Mouse (Mus musculus) bone marrow macrophage, adult 2 months (primary cell): ENCODE data around the gene Fcgr2b. TPM values are rescaled to one million over a fixed set of nuclear protein-coding genes. Genes with fewer than 3 reads are reported as not detected.

ENCODE experiments used
- H3K27ac ChIP-seq: 2 replicates; pipeline ENCODE4 v1.5.1; 2012; ENCODE audit warnings: low read depth, low read length; ENCODE audit not compliant: insufficient read depth
- H3K4me1 ChIP-seq: 2 replicates; pipeline ENCODE4 v1.6.1; 2012; ENCODE audit warnings: low read length; ENCODE audit not compliant: control insufficient read depth, insufficient read depth
- H3K4me3 ChIP-seq: 2 replicates; pipeline ENCODE4 v1.5.1; 2012; ENCODE audit warnings: mild to moderate bottlenecking, low read length, moderate library complexity; ENCODE audit not compliant: insufficient read depth
- CTCF ChIP-seq: IDR thresholded peaks from 2 replicates; pipeline ENCODE4 v1.5.1; 2012; ENCODE audit warnings: low read depth, mild to moderate bottlenecking, low read length, moderate library complexity
- POLR2A ChIP-seq: IDR thresholded peaks from 2 replicates; pipeline ENCODE4 v1.6.1; 2012; ENCODE audit warnings: mild to moderate bottlenecking, low read depth, low read length, borderline replicate concordance
- polyA plus RNA-seq: library from polyadenylated mRNA; stranded (reverse); fragments of >200 nt; gene quantifications from 2 replicates; pipeline ENCODE4 v1.2.4, GENCODE M21; 2012; ENCODE audit not compliant: missing spikeins, insufficient read depth, insufficient read length

Fcgr2b gene
- polyA plus RNA-seq, 1 experiment, result 276 TPM

DNA sequence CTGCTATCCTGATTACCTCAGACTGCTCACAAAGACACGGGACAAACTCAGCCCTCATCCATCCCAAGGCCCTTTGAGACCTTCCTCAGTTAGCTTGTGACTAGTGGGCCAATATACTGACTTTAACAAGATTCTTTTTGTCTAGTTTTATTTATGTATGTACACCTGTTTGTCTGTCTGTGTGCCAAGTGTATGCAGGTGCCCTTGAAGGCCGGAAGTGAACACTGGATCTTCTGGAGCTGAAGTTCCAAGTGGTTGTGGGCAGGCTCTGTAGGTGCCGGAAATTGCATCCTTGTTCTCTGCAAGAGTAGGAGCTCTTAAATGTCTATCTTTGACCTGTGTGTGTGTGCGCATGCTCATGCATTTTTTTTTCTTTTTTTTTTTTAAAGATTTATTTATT, 47.1 kb downstream of the Fcgr2b start:
- peaks cover 19% of the 10 kb centered on the region for H3K4me1 ChIP-seq
- H3K4me3 ChIP-seq, result no peak overlapping the region
- TF ChIP-seq CTCF (no peak), POLR2A (no peak)
- H3K27ac ChIP-seq, result no peak overlapping the region

GRCm38 (mm10) chr1:170928467-170928866, 47.9 kb downstream of the Fcgr2b start:
- TF ChIP-seq CTCF (no peak), POLR2A (no peak)
- no peak overlapping the region for H3K4me3 ChIP-seq
- no peak overlapping the region for H3K27ac ChIP-seq
- H3K4me1 ChIP-seq, result peaks cover 16% of the 10 kb centered on the region

DNA sequence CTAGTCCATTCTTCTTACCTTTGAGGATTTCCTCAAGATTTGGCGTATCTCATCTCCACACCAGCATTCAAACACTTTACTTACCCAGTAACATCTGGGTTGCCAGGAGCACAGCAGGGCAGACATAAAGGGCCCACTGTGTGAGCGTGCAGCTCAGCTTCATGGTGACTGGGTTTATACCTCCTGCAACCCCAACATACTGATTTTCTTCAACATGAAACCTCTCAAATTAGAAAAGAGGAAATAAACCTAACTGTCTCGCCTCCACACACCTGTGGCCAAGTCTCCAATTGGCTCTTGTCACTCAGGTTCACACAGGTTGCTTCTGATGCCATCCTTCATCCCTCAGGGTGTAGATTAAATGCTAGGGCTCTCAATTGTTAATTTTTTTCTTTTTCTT, 49.0 kb downstream of the Fcgr2b start, which contains the start of gene Fcrla:
Gene Fcrla, minus strand, starts transcription at position 206 of the 400 bp plus-strand sequence.
- peaks cover 12% of the 10 kb centered on the region for H3K4me1 ChIP-seq
- TF ChIP-seq CTCF (no peak), POLR2A (no peak)
- no peak within 1 kb of the TSS for H3K4me3 ChIP-seq
- no peak within 1 kb of the TSS for H3K27ac ChIP-seq

GRCm38 (mm10) chr1:170926941-170927340, 49.4 kb downstream of the Fcgr2b start:
- Histone ChIP-seq H3K4me1 (peaks cover 7% of the 10 kb centered on the region), H3K27ac (no peak overlapping the region), H3K4me3 (no peak overlapping the region)
- no peak for TF ChIP-seq POLR2A

DNA sequence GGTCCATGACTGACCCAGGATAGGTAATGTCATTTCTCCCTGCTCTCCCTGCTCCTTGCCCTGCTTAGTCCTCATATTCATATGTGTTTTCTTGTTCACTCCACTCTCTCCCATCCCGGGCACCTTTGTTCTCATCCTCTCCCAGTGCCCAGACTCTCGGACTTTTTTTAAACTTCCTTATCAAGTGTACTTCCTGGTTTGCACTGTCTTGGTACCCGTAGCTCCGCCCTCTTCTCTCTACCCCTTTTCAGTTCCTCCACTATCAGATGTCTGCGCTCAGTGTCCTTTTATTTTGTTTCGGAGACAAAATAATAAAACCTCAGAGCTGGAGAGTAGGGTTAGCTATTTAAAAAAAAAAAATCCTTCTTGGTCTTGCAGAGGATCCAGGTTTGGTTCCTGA, 51.9 kb downstream of the Fcgr2b start:
- Histone ChIP-seq H3K4me1 (peaks cover 8% of the 10 kb centered on the region), H3K4me3 (peak overlapping the region; percentile 41), H3K27ac (no peak overlapping the region)
- no peak for TF ChIP-seq CTCF
- no peak for TF ChIP-seq POLR2A

DNA sequence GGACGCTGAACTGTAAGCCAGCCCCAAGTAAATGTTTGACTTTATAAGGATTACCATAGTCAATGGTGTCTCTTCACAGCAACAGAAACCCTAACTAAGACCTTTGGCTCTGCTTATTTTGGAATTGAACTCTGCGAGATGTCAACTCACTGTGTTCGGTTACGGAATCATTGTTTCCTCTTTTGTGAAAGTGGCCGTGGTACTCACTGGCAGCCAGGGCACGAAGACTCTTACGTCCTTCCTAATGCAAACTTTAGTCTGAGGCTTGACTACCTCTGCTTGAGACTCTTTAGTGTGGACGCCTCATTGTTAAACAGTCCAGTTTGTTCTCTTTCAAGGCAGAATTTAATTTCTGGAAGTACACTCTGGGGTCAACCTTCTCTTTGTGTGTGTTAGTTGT, 57.0 kb downstream of the Fcgr2b start:
- TF ChIP-seq CTCF (no peak), POLR2A (no peak)
- Histone ChIP-seq H3K4me1 (peaks cover 10% of the 10 kb centered on the region), H3K4me3 (no peak overlapping the region), H3K27ac (no peak overlapping the region)

DNA sequence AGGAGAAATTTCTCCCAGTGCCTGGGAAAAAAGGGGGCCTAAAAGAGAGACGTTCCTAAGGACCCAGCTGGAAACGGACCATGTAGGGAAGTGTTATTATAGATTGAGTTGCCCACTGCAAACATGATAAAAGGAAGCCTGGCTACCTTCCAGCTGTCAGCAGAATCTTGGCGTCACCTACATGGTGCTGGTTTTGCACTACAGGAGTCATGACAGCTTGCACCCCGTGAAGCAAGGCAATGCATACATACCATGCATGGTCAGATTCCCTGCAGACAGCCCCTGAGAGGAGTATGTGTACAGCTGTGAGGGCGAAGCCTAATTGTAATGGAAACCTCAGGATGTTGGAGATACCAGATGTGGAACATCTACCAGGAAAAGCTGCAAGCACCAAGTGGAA, 60.7 kb downstream of the Fcgr2b start:
- Histone ChIP-seq H3K4me3 (no peak overlapping the region), H3K27ac (no peak overlapping the region)
- TF ChIP-seq POLR2A (no peak), CTCF (no peak)

DNA sequence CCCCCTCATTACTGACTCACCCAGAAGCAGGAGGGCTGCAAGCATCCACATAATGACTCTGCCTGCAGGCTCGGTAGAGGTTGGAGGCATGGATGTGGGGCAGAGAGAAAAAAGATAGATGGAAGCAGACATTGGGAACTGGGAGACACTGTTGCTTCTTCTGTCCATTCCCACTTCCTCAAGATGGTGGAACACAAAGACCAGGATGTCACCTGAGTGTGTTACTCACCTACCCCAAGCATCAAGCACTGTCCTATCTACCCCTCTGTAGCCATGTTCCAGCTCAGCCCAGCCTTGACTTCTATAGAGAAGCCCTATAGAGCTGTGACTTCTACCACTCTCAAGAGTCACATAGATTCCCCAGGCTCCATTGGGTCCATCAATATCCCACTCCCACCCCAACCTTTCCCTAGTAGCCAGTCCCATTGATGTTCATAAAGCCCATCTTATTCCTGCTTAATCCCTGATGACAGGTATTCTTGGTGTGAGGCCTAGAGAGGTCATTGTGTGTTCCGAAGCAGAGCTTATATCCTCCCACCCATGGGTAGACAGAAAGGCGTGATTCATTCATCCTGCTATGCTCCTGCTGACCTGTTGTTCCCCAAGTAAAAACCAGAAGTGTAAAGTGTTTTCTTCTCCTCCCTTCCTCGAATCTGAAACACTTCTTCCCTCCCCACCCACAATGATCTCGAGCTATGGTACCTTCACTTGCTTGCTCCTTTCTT, 63.3 kb downstream of the Fcgr2b start, which contains the start of gene Fcrlb:
Gene Fcrlb, minus strand, starts transcription at position 51 of the 725 bp plus-strand sequence.
- TF ChIP-seq POLR2A (no peak), CTCF (no peak)
- H3K4me3 ChIP-seq, result no peak within 1 kb of the TSS
- H3K27ac ChIP-seq, result no peak within 1 kb of the TSS
- H3K4me1 ChIP-seq, result peaks cover 21% of the 10 kb centered on the region

More for the DNA sequence above, 60.7 kb downstream of the Fcgr2b start:
- H3K4me1 ChIP-seq, result peaks cover 26% of the 10 kb centered on the region

GRCm38 (mm10) chr1:170911907-170912660, 64.3 kb downstream of the Fcgr2b start:
- TF ChIP-seq CTCF (no peak), POLR2A (no peak)
- Histone ChIP-seq H3K4me1 (peaks cover 22% of the 10 kb centered on the region), H3K27ac (no peak overlapping the region), H3K4me3 (no peak overlapping the region)

Other genes starting within 250 kb of the Fcgr2b start
- gene Atf6, start 108.8 kb downstream of the Fcgr2b start, polyA plus RNA-seq, result 36.4 and 43.1 TPM in 2 replicates
- not detected in 2 replicates for gene Gm26620, start 91.5 kb downstream of the Fcgr2b start, polyA plus RNA-seq
- 11.2 and 16.8 TPM in 2 replicates for gene Dusp12, start 91.0 kb downstream of the Fcgr2b start, polyA plus RNA-seq
- 0.63 TPM in 1 of 2 replicates, not detected in the other for gene Fcrlb, start 63.6 kb downstream of the Fcgr2b start, polyA plus RNA-seq
- 0.84 TPM in 1 of 2 replicates, not detected in the other for gene Fcrla, start 49.0 kb downstream of the Fcgr2b start, polyA plus RNA-seq
- gene Fcgr4, start 42.4 kb upstream of the Fcgr2b start, polyA plus RNA-seq, result 84.3 and 86.6 TPM in 2 replicates
- gene Fcgr3, start 88.4 kb upstream of the Fcgr2b start, polyA plus RNA-seq, result 1,121 and 1,154 TPM in 2 replicates
- 4.5 and 5.7 TPM in 2 replicates for gene Cfap126, start 137.4 kb upstream of the Fcgr2b start, polyA plus RNA-seq
- 205 and 226 TPM in 2 replicates for gene Sdhc, start 174.1 kb upstream of the Fcgr2b start, polyA plus RNA-seq
- 2.0 TPM in 1 of 2 replicates, not detected in the other for gene Mpz, start 174.2 kb upstream of the Fcgr2b start, polyA plus RNA-seq
- gene Pcp4l1, start 219.7 kb upstream of the Fcgr2b start, polyA plus RNA-seq, result 120 and 145 TPM in 2 replicates
- gene Nr1i3, start 237.4 kb upstream of the Fcgr2b start, polyA plus RNA-seq, result not detected in 2 replicates
- gene Tomm40l, start 246.0 kb upstream of the Fcgr2b start, polyA plus RNA-seq, result 25.8 and 27.3 TPM in 2 replicates
- gene Apoa2, start 248.5 kb upstream of the Fcgr2b start, polyA plus RNA-seq, result not detected in 2 replicates